Mouse (Mus musculus) neutrophil, adult 5-6 weeks (primary cell): ENCODE data around the gene Slx4. TPM values are rescaled to one million over a fixed set of nuclear protein-coding genes. Genes with fewer than 3 reads are reported as not detected.

Experiments
- total RNA-seq: library from RNA; stranded (forward); fragments of 200-1000 nt; gene quantifications from 2 replicates; pipeline ENCODE4 v1.2.3, GENCODE M21; 2017

The Slx4 gene
- total RNA-seq, 1 experiment from 2014 or later, result 52.5 TPM

Other genes starting within 250 kb of the Slx4 start
- not detected in 2 replicates for gene Olfr15, start 172.9 kb downstream of the Slx4 start, total RNA-seq
- gene Zfp174, start 156.5 kb downstream of the Slx4 start, total RNA-seq, result 2.0 and 2.2 TPM in 2 replicates
- 77.7 and 107 TPM in 2 replicates for gene Naa60, start 131.4 kb downstream of the Slx4 start, total RNA-seq
- 55.5 and 60.9 TPM in 2 replicates for gene Zfp597, start 119.2 kb downstream of the Slx4 start, total RNA-seq
- gene Gm20695, start 119.1 kb downstream of the Slx4 start, total RNA-seq, result 3.2 and 7.3 TPM in 2 replicates
- gene 1700037C18Rik, start 95.1 kb downstream of the Slx4 start, total RNA-seq, result 5.9 and 15.6 TPM in 2 replicates
- 37.4 and 52.8 TPM in 2 replicates for gene Cluap1, start 95.0 kb downstream of the Slx4 start, total RNA-seq
- gene Nlrc3, start 27.1 kb downstream of the Slx4 start, total RNA-seq, result 14.0 and 14.2 TPM in 2 replicates
- gene Dnase1, start 33.2 kb upstream of the Slx4 start, total RNA-seq, result 0.37 and 0.47 TPM in 2 replicates
- gene Trap1, start 74.1 kb upstream of the Slx4 start, total RNA-seq, result 43.1 and 47.7 TPM in 2 replicates
- gene Crebbp, start 210.2 kb upstream of the Slx4 start, total RNA-seq, result 82.1 and 91.4 TPM in 2 replicates